22 mouse cellular contexts compared by ENCODE assay signal in genomic region chr9:67896646-67897295, GRCm38 (mm10). TPM values are rescaled to one million over a fixed set of nuclear protein-coding genes. Genes with fewer than 3 reads are reported as not detected.
DNase-seq lines count a peak whose midpoint lies in the region; ATAC-seq and TF ChIP-seq lines count a peak whose summit lies in the region.
"Had no signal": no experiment of that assay in that cellular context is flagged by ENCODE, and none has a peak within 500 bp of the region (broad histone marks: within the 10 kb centered on the region; RNA-seq: fewer than 3 reads in every experiment).

No protein-coding gene starts in this region.

- no peak for TF ChIP-seq EP300 in heart, adult 2 months (IDR thresholded peaks at IDR 0.05; ENCODE audit: insufficient read depth, low read depth, low read length)

- intact Hi-C loops in heart, adult 2 months (cut with DNase I), result no loop called here

- no peaks in the 10 kb centered on the region for H3K4me1 ChIP-seq in heart, adult 2 months (ENCODE audit: control insufficient read depth, insufficient read depth, low read length)
- H3K4me1 ChIP-seq in heart, embryonic 11.5 days (ENCODE audit: control insufficient read depth, insufficient read depth, low read length), result no peaks in the 10 kb centered on the region
- peaks cover 29% of the 10 kb centered on the region for H3K4me1 ChIP-seq in midbrain, embryonic 10.5 days
- peaks cover 7% of the 10 kb centered on the region for H3K4me1 ChIP-seq in midbrain, embryonic 15.5 days
- H3K4me1 ChIP-seq: embryonic facial prominence, embryonic 12.5 days; neural tube, embryonic 12.5 days had no signal

- H3K9ac ChIP-seq in heart, adult 2 months (ENCODE audit: low read depth, low read length), result no peak overlapping the region
- no peak overlapping the region for H3K9ac ChIP-seq in heart, embryonic 11.5 days (ENCODE audit: low read depth, low read length)
- H3K9ac ChIP-seq in midbrain, embryonic 15.5 days, result no peak overlapping the region
- H3K9ac ChIP-seq: embryonic facial prominence, embryonic 12.5 days; forebrain, postnatal 0 days; hindbrain, embryonic 15.5 days; lung, embryonic 14.5 days; neural tube, embryonic 12.5 days had no signal

- no peaks in the 10 kb centered on the region; the same call in none of the 2 replicates for H3K36me3 ChIP-seq in heart, adult 2 months (ENCODE audit: control insufficient read depth, insufficient read depth, low read length)
- H3K36me3 ChIP-seq in heart, embryonic 11.5 days (ENCODE audit: control insufficient read depth, insufficient read depth, low read length), result peaks cover 5% of the 10 kb centered on the region
- H3K36me3 ChIP-seq in midbrain, embryonic 10.5 days, result peaks cover 32% of the 10 kb centered on the region
- peaks cover 14% of the 10 kb centered on the region; the same call in 1 of the 2 replicates for H3K36me3 ChIP-seq in midbrain, embryonic 15.5 days (replicated peaks)

- TF ChIP-seq CTCF in heart, adult 2 months (IDR thresholded peaks at IDR 0.05), result no peak

- WGBS in heart, adult 2 months, result 65% methylated on average over 12 of the region's 12 CpGs
- 81% methylated on average over 12 of the region's 12 CpGs for whole genome bisulfite sequencing in heart, embryonic 11.5 days (ENCODE audit: insufficient replicate concordance)
- 59% methylated on average over 12 of the region's 12 CpGs for WGBS in midbrain, embryonic 10.5 days
- WGBS in midbrain, embryonic 15.5 days, result 39% methylated on average over 12 of the region's 12 CpGs

- H3K9me3 ChIP-seq in heart, embryonic 11.5 days (replicated peaks; ENCODE audit: control insufficient read depth, low read length), result no peaks in the 10 kb centered on the region
- no peaks in the 10 kb centered on the region for H3K9me3 ChIP-seq in midbrain, embryonic 10.5 days (replicated peaks)
- no peaks in the 10 kb centered on the region for H3K9me3 ChIP-seq in midbrain, embryonic 15.5 days
- H3K9me3 ChIP-seq: embryonic facial prominence, embryonic 12.5 days; G1E; hindbrain, embryonic 15.5 days; neural tube, embryonic 12.5 days had no signal

- no peaks in the 10 kb centered on the region for H3K79me2 ChIP-seq in heart, adult 2 months (replicated peaks; ENCODE audit: control insufficient read depth, insufficient read depth, low read length)

- ATAC-seq in heart, embryonic 11.5 days (replicated peaks; ENCODE audit: insufficient number of reproducible peaks, low FRiP score, low TSS enrichment), result no peak
- ATAC-seq in midbrain, embryonic 15.5 days (replicated peaks), result no peak
- ATAC-seq: CD4-positive, CD25-positive, alpha-beta regulatory T cell, adult 4 months; forebrain, postnatal 0 days; intestine, postnatal 0 days had no signal

- no peak overlapping the region for H3K27ac ChIP-seq in heart, adult 2 months
- H3K27ac ChIP-seq in heart, embryonic 11.5 days (ENCODE audit: low read depth, low read length), result no peak overlapping the region
- H3K27ac ChIP-seq in midbrain, embryonic 10.5 days (replicated peaks), result no peak overlapping the region
- H3K27ac ChIP-seq in midbrain, embryonic 15.5 days, result no peak overlapping the region
- H3K27ac ChIP-seq: embryonic facial prominence, embryonic 12.5 days; hindbrain, embryonic 15.5 days; neural tube, embryonic 12.5 days had no signal

- H3K4me3 ChIP-seq in heart, adult 2 months, result no peak overlapping the region
- no peak overlapping the region for H3K4me3 ChIP-seq in heart, embryonic 11.5 days (ENCODE audit: low read depth, low read length)
- no peak overlapping the region for H3K4me3 ChIP-seq in midbrain, embryonic 10.5 days
- no peak overlapping the region for H3K4me3 ChIP-seq in midbrain, embryonic 15.5 days
- H3K4me3 ChIP-seq: embryonic facial prominence, embryonic 12.5 days; hindbrain, embryonic 15.5 days; neural tube, embryonic 12.5 days had no signal

- H3K27me3 ChIP-seq in heart, adult 2 months (ENCODE audit: control insufficient read depth, insufficient read depth, low read length), result no peaks in the 10 kb centered on the region
- H3K27me3 ChIP-seq in heart, embryonic 11.5 days (ENCODE audit: control insufficient read depth, insufficient read depth, low read length), result no peaks in the 10 kb centered on the region
- peaks cover 26% of the 10 kb centered on the region; the same call in 1 of the 2 replicates for H3K27me3 ChIP-seq in midbrain, embryonic 10.5 days (ENCODE audit: low read depth, poor library complexity, severe bottlenecking)
- no peaks in the 10 kb centered on the region for H3K27me3 ChIP-seq in midbrain, embryonic 15.5 days (replicated peaks)
- H3K27me3 ChIP-seq: embryonic facial prominence, embryonic 12.5 days; hindbrain, embryonic 15.5 days; neural tube, embryonic 12.5 days had no signal

- TF ChIP-seq POLR2A in heart, adult 2 months (IDR thresholded peaks at IDR 0.05; ENCODE audit: insufficient read depth, low read depth, low read length), result no peak

- peak; percentile 7 to 27 for DNase-seq in heart, adult 2 months
- peak; percentile 33 for DNase-seq in midbrain, embryonic 10.5 days (ENCODE audit: low spot score)
- DNase-seq in gastrocnemius, postnatal 10 days, result peak; percentile 11
- peak; percentile 57 for DNase-seq in retina, postnatal 1 day
- no peak for DNase-seq in thymus, postnatal 36 days
- DNase-seq in adrenal gland, adult 2 months, result no peak
- DNase-seq: cerebellum, adult 11-12 months; cerebellum, postnatal 36 days; forebrain, postnatal 0 days; layer of hippocampus, postnatal 36 days; left cerebral cortex, postnatal 4 days; lung, embryonic 14.5 days; lung, postnatal 4 days; right cerebral cortex, postnatal 14 days had no signal

- no peak overlapping the region for H3K4me2 ChIP-seq in heart, embryonic 11.5 days
- no peak overlapping the region for H3K4me2 ChIP-seq in midbrain, embryonic 15.5 days
- H3K4me2 ChIP-seq: embryonic facial prominence, embryonic 12.5 days; hindbrain, embryonic 15.5 days; lung, embryonic 14.5 days; neural tube, embryonic 12.5 days had no signal

RNA-seq across cellular contexts. Expression of gene Vps13c, which starts 56.6 kb away (rescaled TPM):
- 10 to 100 TPM; 41.1 to 51.1 TPM for total RNA-seq in heart, adult 2 months (2021)
- 6.5 and 13.2 TPM in 2 replicates for polyA plus RNA-seq in heart, adult 2 months (2012; rRNA removed)
- 5.4 and 9.8 TPM in 2 replicates for polyA plus RNA-seq in heart, embryonic 11.5 days (2014; fragmentation: Nextera tagmentation; extraction: Ambion mirVana)
- polyA plus RNA-seq in midbrain, embryonic 10.5 days (2016; fragmentation: Nextera tagmentation; extraction: Ambion mirVana), result 4.0 and 5.1 TPM in 2 replicates
- 10.6 and 12.8 TPM in 2 replicates for polyA plus RNA-seq in midbrain, embryonic 15.5 days (2015; fragmentation: Nextera tagmentation; extraction: Ambion mirVana)
- 10 to 100 TPM; 26.0 to 26.5 TPM for total RNA-seq in gastrocnemius, postnatal 10 days (2021)
- 10 to 100 TPM; 40.6 to 57.6 TPM for total RNA-seq in adrenal gland, adult 2 months (2021)
- 2.7 and 3.7 TPM in 2 replicates for polyA plus RNA-seq in adrenal gland, adult 2 months (2012; rRNA removed)

Comparison
In these comparisons a context has a peak if more than half of its experiments do, and no peak if none do; other contexts are left out.
1. DNase-seq: peak in heart, adult 2 months (2 of 2), midbrain, embryonic 10.5 days (single experiment), gastrocnemius, postnatal 10 days (single experiment) and retina, postnatal 1 day (single experiment); none in thymus, postnatal 36 days (0 of 2) and adrenal gland, adult 2 months (single experiment).